Mouse (Mus musculus) G1E (cell line): ENCODE results near the gene Vdr.

Source experiments
- CTCF ChIP-seq: IDR thresholded peaks from 2 replicates; pipeline ENCODE4 v1.5.1; 2012; ENCODE audit warnings: low read depth, low read length, inconsistent platforms, mixed read lengths
- GATA1 ChIP-seq: IDR thresholded peaks from 2 replicates; pipeline ENCODE4 v1.6.1; 2012; ENCODE audit warnings: borderline replicate concordance, low read length, inconsistent platforms, mixed read lengths
- TAL1 ChIP-seq: conservative IDR thresholded peaks from 2 replicates; pipeline ENCODE4 v1.6.1; 2012; ENCODE audit warnings: low read depth, low read length, inconsistent platforms, mixed read lengths

DNA sequence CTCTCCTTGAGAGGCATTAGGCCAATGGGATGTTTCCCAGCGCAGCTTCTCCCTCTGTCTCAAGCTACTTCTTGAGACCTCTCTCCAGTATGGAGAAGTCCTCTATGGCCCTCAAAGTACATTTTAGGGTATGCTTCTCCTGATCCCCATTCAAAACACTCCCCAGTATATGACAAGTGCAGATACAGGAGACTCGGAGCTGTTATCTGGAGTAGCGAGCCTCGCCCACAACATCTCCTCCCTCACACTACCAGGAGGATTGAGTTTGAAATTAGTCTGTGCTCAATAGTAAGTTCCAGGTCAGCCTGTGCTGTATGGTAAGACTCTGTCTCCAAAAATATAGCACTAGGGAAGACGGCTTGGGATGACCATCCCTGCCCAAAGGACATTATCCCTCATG, 59.4 kb downstream of the Vdr start:
- TF ChIP-seq CTCF, result no peak
- no peak for TF ChIP-seq TAL1
- TF ChIP-seq GATA1, result no peak
